Mouse (Mus musculus): ENCODE data around the gene Plcg2. TPM values are rescaled to one million over a fixed set of nuclear protein-coding genes. Genes with fewer than 3 reads are reported as not detected.

Gene Plcg2
- polyA plus RNA-seq, 1 experiment = 14.6 TPM

- Histone ChIP-seq H3K27ac (ENCODE audit: insufficient read depth, low read depth, low read length) (no peak overlapping the region), H3K4me1 (ENCODE audit: control insufficient read depth, insufficient read depth, insufficient read length, low read length) (no peaks in the 10 kb centered on the region), H3K4me3 (ENCODE audit: low read depth, low read length) (no peak overlapping the region), H3K27me3 (ENCODE audit: control insufficient read depth, insufficient read depth, low read length) (no peaks in the 10 kb centered on the region), H3K36me3 (ENCODE audit: control insufficient read depth, insufficient read depth, low read length) (peaks cover 30% of the 10 kb centered on the region)
- 86% methylated on average over 12 of the region's 12 CpGs for WGBS
- TF ChIP-seq POLR2A (IDR thresholded peaks at IDR 0.05; ENCODE audit: low read depth, low read length) (no peak), CTCF (IDR thresholded peaks at IDR 0.05; ENCODE audit: extremely low read depth, insufficient read length, insufficient replicate concordance, low read depth, low read length) (no peak)
These were observed 114.8 kb downstream of the Plcg2 start for GRCm38 (mm10) chr8:117612861-117613260.

- Histone ChIP-seq H3K27me3 (ENCODE audit: control insufficient read depth, insufficient read depth, low read length) (no peaks in the 10 kb centered on the region), H3K4me3 (ENCODE audit: low read depth, low read length) (no peak overlapping the region), H3K4me1 (ENCODE audit: control insufficient read depth, insufficient read depth, insufficient read length, low read length) (no peaks in the 10 kb centered on the region), H3K27ac (ENCODE audit: insufficient read depth, low read depth, low read length) (no peak overlapping the region), H3K36me3 (ENCODE audit: control insufficient read depth, insufficient read depth, low read length) (0 out of 2 replicates have a peak, but pooled peaks cover 4% of the 10 kb centered on the region)
- no peak for TF ChIP-seq POLR2A (IDR thresholded peaks at IDR 0.05; ENCODE audit: low read depth, low read length)
- peak; percentile 80; the same call in 1 of the 2 replicates for TF ChIP-seq CTCF (IDR thresholded peaks at IDR 0.05; ENCODE audit: extremely low read depth, insufficient read length, insufficient replicate concordance, low read depth, low read length)
- 73% methylated on average over 14 of the region's 14 CpGs for WGBS
These were observed 128.1 kb downstream of the Plcg2 start for GRCm38 (mm10) chr8:117626040-117626838.

- WGBS = 86% methylated on average over 9 of the region's 9 CpGs
- Histone ChIP-seq H3K4me1 (ENCODE audit: control insufficient read depth, insufficient read depth, insufficient read length, low read length) (no peaks in the 10 kb centered on the region), H3K27ac (ENCODE audit: insufficient read depth, low read depth, low read length) (no peak overlapping the region), H3K36me3 (ENCODE audit: control insufficient read depth, insufficient read depth, low read length) (0 out of 2 replicates have a peak, but pooled peaks cover 4% of the 10 kb centered on the region), H3K27me3 (ENCODE audit: control insufficient read depth, insufficient read depth, low read length) (no peaks in the 10 kb centered on the region), H3K4me3 (ENCODE audit: low read depth, low read length) (no peak overlapping the region)
- TF ChIP-seq CTCF (IDR thresholded peaks at IDR 0.05; ENCODE audit: extremely low read depth, insufficient read length, insufficient replicate concordance, low read depth, low read length) = no peak
- no peak for TF ChIP-seq POLR2A (IDR thresholded peaks at IDR 0.05; ENCODE audit: low read depth, low read length)
These were observed 129.0 kb downstream of the Plcg2 start for GRCm38 (mm10) chr8:117627096-117627495.

- Histone ChIP-seq H3K4me1 (ENCODE audit: control insufficient read depth, insufficient read depth, insufficient read length, low read length) (no peaks in the 10 kb centered on the region), H3K36me3 (ENCODE audit: control insufficient read depth, insufficient read depth, low read length) (peaks cover 13% of the 10 kb centered on the region; the same call in 1 of the 2 replicates), H3K4me3 (ENCODE audit: low read depth, low read length) (no peak overlapping the region), H3K27me3 (ENCODE audit: control insufficient read depth, insufficient read depth, low read length) (no peaks in the 10 kb centered on the region), H3K27ac (ENCODE audit: insufficient read depth, low read depth, low read length) (no peak overlapping the region)
- 74% methylated on average over 5 of the region's 5 CpGs for WGBS
- TF ChIP-seq POLR2A (IDR thresholded peaks at IDR 0.05; ENCODE audit: low read depth, low read length) (no peak), CTCF (IDR thresholded peaks at IDR 0.05; ENCODE audit: extremely low read depth, insufficient read length, insufficient replicate concordance, low read depth, low read length) (no peak)
These were observed 134.4 kb downstream of the Plcg2 start for GRCm38 (mm10) chr8:117632532-117632931.

GRCm38 (mm10) chr8:117634406-117634805, 136.3 kb downstream of the Plcg2 start:
- TF ChIP-seq POLR2A (IDR thresholded peaks at IDR 0.05; ENCODE audit: low read depth, low read length) (no peak), CTCF (IDR thresholded peaks at IDR 0.05; ENCODE audit: extremely low read depth, insufficient read length, insufficient replicate concordance, low read depth, low read length) (no peak)
- Histone ChIP-seq H3K4me3 (ENCODE audit: low read depth, low read length) (no peak overlapping the region), H3K27me3 (ENCODE audit: control insufficient read depth, insufficient read depth, low read length) (no peaks in the 10 kb centered on the region), H3K36me3 (ENCODE audit: control insufficient read depth, insufficient read depth, low read length) (peaks cover 13% of the 10 kb centered on the region; the same call in 1 of the 2 replicates), H3K27ac (ENCODE audit: insufficient read depth, low read depth, low read length) (no peak overlapping the region), H3K4me1 (ENCODE audit: control insufficient read depth, insufficient read depth, insufficient read length, low read length) (no peaks in the 10 kb centered on the region)
- 93% methylated on average over 7 of the region's 7 CpGs for WGBS

- Histone ChIP-seq H3K36me3 (ENCODE audit: control insufficient read depth, insufficient read depth, low read length) (peaks cover 13% of the 10 kb centered on the region; the same call in 1 of the 2 replicates), H3K27ac (ENCODE audit: insufficient read depth, low read depth, low read length) (no peak overlapping the region), H3K4me1 (ENCODE audit: control insufficient read depth, insufficient read depth, insufficient read length, low read length) (no peaks in the 10 kb centered on the region), H3K4me3 (ENCODE audit: low read depth, low read length) (no peak overlapping the region), H3K27me3 (ENCODE audit: control insufficient read depth, insufficient read depth, low read length) (no peaks in the 10 kb centered on the region)
- peak; percentile 53; the same call in 1 of the 2 replicates for TF ChIP-seq CTCF (IDR thresholded peaks at IDR 0.05; ENCODE audit: extremely low read depth, insufficient read length, insufficient replicate concordance, low read depth, low read length)
- TF ChIP-seq POLR2A (IDR thresholded peaks at IDR 0.05; ENCODE audit: low read depth, low read length) = no peak
- 62% methylated on average over 3 of the region's 3 CpGs for whole genome bisulfite sequencing
These were observed 139.4 kb downstream of the Plcg2 start for GRCm38 (mm10) chr8:117637462-117637861.

GRCm38 (mm10) chr8:117639631-117640030, 141.5 kb downstream of the Plcg2 start:
- H3K27me3 ChIP-seq (ENCODE audit: control insufficient read depth, insufficient read depth, low read length) = no peaks in the 10 kb centered on the region
- no peak overlapping the region for H3K4me3 ChIP-seq (ENCODE audit: low read depth, low read length)
- no peak overlapping the region for H3K27ac ChIP-seq (ENCODE audit: insufficient read depth, low read depth, low read length)
- TF ChIP-seq POLR2A (IDR thresholded peaks at IDR 0.05; ENCODE audit: low read depth, low read length) = no peak
- peak; percentile 11; the same call in 1 of the 2 replicates for TF ChIP-seq CTCF (IDR thresholded peaks at IDR 0.05; ENCODE audit: extremely low read depth, insufficient read length, insufficient replicate concordance, low read depth, low read length)
- WGBS = 93% methylated on average over 9 of the region's 9 CpGs
- H3K4me1 ChIP-seq (ENCODE audit: control insufficient read depth, insufficient read depth, insufficient read length, low read length) = no peaks in the 10 kb centered on the region
- peaks cover 6% of the 10 kb centered on the region; the same call in 1 of the 2 replicates for H3K36me3 ChIP-seq (ENCODE audit: control insufficient read depth, insufficient read depth, low read length)
